Mouse (Mus musculus) heart, adult 2 months (tissue): ENCODE data around the gene Papss1.

Experiments used
- CTCF ChIP-seq: fragments of 200-600 bp; IDR thresholded peaks from 2 replicates; pipeline ENCODE4 v1.8.1; 2022; ENCODE audit warnings: antibody characterized with exemption, mild to moderate bottlenecking, moderate library complexity
- EP300 ChIP-seq: fragments of 200-500 bp; IDR thresholded peaks from 2 replicates; pipeline ENCODE4 v1.6.1; 2011; ENCODE audit warnings: low read depth, low read length, control low read depth; ENCODE audit not compliant: insufficient read depth
- POLR2A ChIP-seq: fragments of 200-500 bp; IDR thresholded peaks from 2 replicates; pipeline ENCODE4 v1.6.1; 2011; ENCODE audit warnings: mild to moderate bottlenecking, low read depth, low read length, control low read depth; ENCODE audit not compliant: insufficient read depth

- TF ChIP-seq CTCF, result no peak
- no peak for TF ChIP-seq POLR2A
- TF ChIP-seq EP300, result no peak
These were observed 105.3 kb downstream of the Papss1 start for GRCm38 (mm10) chr3:131669910-131670309.
